Mouse (Mus musculus): ENCODE measurements around the gene Dvl1. TPM values are rescaled to one million over a fixed set of nuclear protein-coding genes. Genes with fewer than 3 reads are reported as not detected.

Gene Dvl1
- polyA plus RNA-seq, 1 experiment from 2014 or later = 11.0 TPM

DNA sequence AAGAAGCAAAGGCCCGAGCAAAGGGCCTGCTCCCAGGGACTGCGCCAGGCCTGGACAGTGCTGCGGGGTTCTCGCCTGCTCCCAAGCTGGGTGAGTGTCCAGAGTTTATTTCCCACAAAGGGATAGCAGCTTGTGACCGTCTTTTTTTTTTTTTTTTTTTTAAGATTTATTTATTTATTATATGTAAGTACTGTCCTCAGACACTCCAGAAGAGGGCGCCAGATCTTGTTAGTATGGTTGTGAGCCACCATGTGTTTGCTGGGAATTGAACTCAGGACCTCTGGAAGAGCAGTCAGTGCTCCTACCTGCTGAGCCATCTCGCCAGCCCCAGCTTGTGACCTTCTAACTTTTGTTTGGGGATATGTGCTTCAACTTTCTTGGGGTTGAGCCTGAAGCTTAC lies 26.2 kb upstream of the Dvl1 start:
- H3K27me3 ChIP-seq (replicated peaks; ENCODE audit: control insufficient read depth, insufficient read depth, low read length) = no peaks in the 10 kb centered on the region
- ATAC-seq (replicated peaks; ENCODE audit: low FRiP score) (no peak), DNase-seq (ENCODE audit: low spot score) (no peak)
- H3K9ac ChIP-seq (ENCODE audit: low read depth, low read length) = no peak overlapping the region
- H3K36me3 ChIP-seq (ENCODE audit: control insufficient read depth, insufficient read depth, low read length) = peaks cover 72% of the 10 kb centered on the region
- no peaks in the 10 kb centered on the region for H3K9me3 ChIP-seq (ENCODE audit: control insufficient read depth, low read length)
- H3K27ac ChIP-seq (ENCODE audit: low read depth, low read length) = no peak overlapping the region
- no peak overlapping the region for H3K4me3 ChIP-seq (ENCODE audit: low read depth, low read length)
- no peak overlapping the region for H3K4me2 ChIP-seq
- WGBS = 80% methylated on average over 7 of the region's 7 CpGs
- H3K4me1 ChIP-seq (replicated peaks; ENCODE audit: control insufficient read depth, insufficient read depth, low read length) = no peaks in the 10 kb centered on the region

DNA sequence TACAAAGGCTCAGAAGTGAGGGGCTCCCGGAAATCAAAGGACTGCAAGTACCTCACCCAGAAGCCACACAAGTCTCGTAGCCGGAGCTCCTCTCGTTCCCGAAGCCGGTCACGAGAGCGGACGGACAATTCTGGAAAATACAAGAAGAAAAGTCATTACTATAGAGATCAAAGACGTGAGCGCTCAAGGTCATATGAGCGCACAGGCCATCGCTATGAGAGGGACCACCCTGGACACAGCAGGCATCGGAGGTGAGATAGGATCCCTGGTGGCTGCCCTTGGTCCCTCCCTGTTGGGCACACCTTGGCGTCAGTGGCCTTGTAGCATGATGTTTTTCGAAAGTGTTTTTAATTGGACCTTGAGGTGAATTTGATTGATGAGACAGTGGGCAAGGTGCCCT lies 23.8 kb upstream of the Dvl1 start:
- 96% methylated on average over 16 of the region's 16 CpGs for WGBS
- H3K4me2 ChIP-seq = no peak overlapping the region
- no peak for ATAC-seq (replicated peaks; ENCODE audit: low FRiP score)

GRCm38 (mm10) chr4:155829866-155830265 lies 17.3 kb upstream of the Dvl1 start:
- ATAC-seq (replicated peaks; ENCODE audit: low FRiP score) = no peak
- 93% methylated on average over 4 of the region's 4 CpGs for WGBS
- DNase-seq (ENCODE audit: low spot score) = no peak
- Histone ChIP-seq H3K27ac (ENCODE audit: low read depth, low read length) (no peak overlapping the region), H3K4me2 (no peak overlapping the region), H3K9me3 (ENCODE audit: control insufficient read depth, low read length) (no peaks in the 10 kb centered on the region), H3K9ac (ENCODE audit: low read depth, low read length) (no peak overlapping the region), H3K27me3 (replicated peaks; ENCODE audit: control insufficient read depth, insufficient read depth, low read length) (no peaks in the 10 kb centered on the region), H3K4me3 (ENCODE audit: low read depth, low read length) (peak overlapping the region; percentile 0; the same call in 1 of the 2 replicates), H3K36me3 (ENCODE audit: control insufficient read depth, insufficient read depth, low read length) (peaks cover 19% of the 10 kb centered on the region; the same call in 1 of the 2 replicates), H3K4me1 (replicated peaks; ENCODE audit: control insufficient read depth, insufficient read depth, low read length) (peaks cover 20% of the 10 kb centered on the region)

More for the DNA sequence above, 23.8 kb upstream of the Dvl1 start:
- Histone ChIP-seq H3K4me1 (replicated peaks; ENCODE audit: control insufficient read depth, insufficient read depth, low read length) (no peaks in the 10 kb centered on the region), H3K4me3 (ENCODE audit: low read depth, low read length) (no peak overlapping the region), H3K9me3 (ENCODE audit: control insufficient read depth, low read length) (no peaks in the 10 kb centered on the region), H3K27me3 (replicated peaks; ENCODE audit: control insufficient read depth, insufficient read depth, low read length) (no peaks in the 10 kb centered on the region), H3K36me3 (ENCODE audit: control insufficient read depth, insufficient read depth, low read length) (peaks cover 59% of the 10 kb centered on the region), H3K9ac (ENCODE audit: low read depth, low read length) (no peak overlapping the region), H3K27ac (ENCODE audit: low read depth, low read length) (no peak overlapping the region)
- DNase-seq (ENCODE audit: low spot score) = no peak

GRCm38 (mm10) chr4:155830596-155830995 lies 16.6 kb upstream of the Dvl1 start:
- H3K4me1 ChIP-seq (replicated peaks; ENCODE audit: control insufficient read depth, insufficient read depth, low read length) = peaks cover 20% of the 10 kb centered on the region
- peak overlapping the region; percentile 97 for H3K4me2 ChIP-seq
- ATAC-seq (replicated peaks; ENCODE audit: low FRiP score) = no peak
- DNase-seq (ENCODE audit: low spot score) = no peak
- H3K27me3 ChIP-seq (replicated peaks; ENCODE audit: control insufficient read depth, insufficient read depth, low read length) = no peaks in the 10 kb centered on the region
- H3K9ac ChIP-seq (ENCODE audit: low read depth, low read length) = no peak overlapping the region
- H3K9me3 ChIP-seq (ENCODE audit: control insufficient read depth, low read length) = no peaks in the 10 kb centered on the region
- 50% methylated on average over 8 of the region's 8 CpGs for WGBS
- peak overlapping the region; percentile 93 for H3K4me3 ChIP-seq (ENCODE audit: low read depth, low read length)
- peaks cover 13% of the 10 kb centered on the region; the same call in 1 of the 2 replicates for H3K36me3 ChIP-seq (ENCODE audit: control insufficient read depth, insufficient read depth, low read length)
- no peak overlapping the region for H3K27ac ChIP-seq (ENCODE audit: low read depth, low read length)

- H3K9me3 ChIP-seq (ENCODE audit: control insufficient read depth, low read length) = no peaks in the 10 kb centered on the region
- ATAC-seq (replicated peaks; ENCODE audit: low FRiP score) (peak; percentile 95), DNase-seq (ENCODE audit: low spot score) (peak; percentile 96)
- H3K27ac ChIP-seq (ENCODE audit: low read depth, low read length) = peak within 1 kb of the TSS; percentile 85
- H3K36me3 ChIP-seq (ENCODE audit: control insufficient read depth, insufficient read depth, low read length) = peaks cover 13% of the 10 kb centered on the region; the same call in 1 of the 2 replicates
- peak within 1 kb of the TSS; percentile 90 for H3K9ac ChIP-seq (ENCODE audit: low read depth, low read length)
- peak within 1 kb of the TSS; percentile 97 for H3K4me2 ChIP-seq
- no peaks in the 10 kb centered on the region for H3K27me3 ChIP-seq (replicated peaks; ENCODE audit: control insufficient read depth, insufficient read depth, low read length)
- under 1% methylated on average over 49 of the region's 49 CpGs for WGBS
- peak within 1 kb of the TSS; percentile 93 for H3K4me3 ChIP-seq (ENCODE audit: low read depth, low read length)
- peaks cover 20% of the 10 kb centered on the region for H3K4me1 ChIP-seq (replicated peaks; ENCODE audit: control insufficient read depth, insufficient read depth, low read length)
Observed at GRCm38 (mm10) chr4:155831205-155831766, 15.9 kb upstream of the Dvl1 start, which contains the start of gene Aurkaip1. Gene Aurkaip1, plus strand, starts transcription at chr4:155831272.

- Histone ChIP-seq H3K4me2 (peak overlapping the region; percentile 97), H3K27me3 (replicated peaks; ENCODE audit: control insufficient read depth, insufficient read depth, low read length) (no peaks in the 10 kb centered on the region), H3K4me1 (replicated peaks; ENCODE audit: control insufficient read depth, insufficient read depth, low read length) (peaks cover 20% of the 10 kb centered on the region), H3K9me3 (ENCODE audit: control insufficient read depth, low read length) (no peaks in the 10 kb centered on the region), H3K27ac (ENCODE audit: low read depth, low read length) (peak overlapping the region; percentile 85), H3K9ac (ENCODE audit: low read depth, low read length) (peak overlapping the region; percentile 90), H3K36me3 (ENCODE audit: control insufficient read depth, insufficient read depth, low read length) (peaks cover 11% of the 10 kb centered on the region; the same call in 1 of the 2 replicates), H3K4me3 (ENCODE audit: low read depth, low read length) (peak overlapping the region; percentile 93)
- peak; percentile 7 for ATAC-seq (replicated peaks; ENCODE audit: low FRiP score)
- WGBS = under 1% methylated on average over 25 of the region's 25 CpGs
- DNase-seq (ENCODE audit: low spot score) = no peak
Observed at GRCm38 (mm10) chr4:155831831-155832230, 15.4 kb upstream of the Dvl1 start.

GRCm38 (mm10) chr4:155832321-155832720 lies 14.9 kb upstream of the Dvl1 start:
- no peak for DNase-seq (ENCODE audit: low spot score)
- H3K27me3 ChIP-seq (replicated peaks; ENCODE audit: control insufficient read depth, insufficient read depth, low read length) = no peaks in the 10 kb centered on the region
- no peaks in the 10 kb centered on the region for H3K9me3 ChIP-seq (ENCODE audit: control insufficient read depth, low read length)
- H3K27ac ChIP-seq (ENCODE audit: low read depth, low read length) = peak overlapping the region; percentile 85
- WGBS = 50% methylated on average over 10 of the region's 10 CpGs
- peak overlapping the region; percentile 93 for H3K4me3 ChIP-seq (ENCODE audit: low read depth, low read length)
- H3K9ac ChIP-seq (ENCODE audit: low read depth, low read length) = peak overlapping the region; percentile 90
- ATAC-seq (replicated peaks; ENCODE audit: low FRiP score) = no peak
- H3K4me1 ChIP-seq (replicated peaks; ENCODE audit: control insufficient read depth, insufficient read depth, low read length) = peaks cover 20% of the 10 kb centered on the region
- H3K36me3 ChIP-seq (ENCODE audit: control insufficient read depth, insufficient read depth, low read length) = peaks cover 7% of the 10 kb centered on the region; the same call in 1 of the 2 replicates
- peak overlapping the region; percentile 97 for H3K4me2 ChIP-seq

DNA sequence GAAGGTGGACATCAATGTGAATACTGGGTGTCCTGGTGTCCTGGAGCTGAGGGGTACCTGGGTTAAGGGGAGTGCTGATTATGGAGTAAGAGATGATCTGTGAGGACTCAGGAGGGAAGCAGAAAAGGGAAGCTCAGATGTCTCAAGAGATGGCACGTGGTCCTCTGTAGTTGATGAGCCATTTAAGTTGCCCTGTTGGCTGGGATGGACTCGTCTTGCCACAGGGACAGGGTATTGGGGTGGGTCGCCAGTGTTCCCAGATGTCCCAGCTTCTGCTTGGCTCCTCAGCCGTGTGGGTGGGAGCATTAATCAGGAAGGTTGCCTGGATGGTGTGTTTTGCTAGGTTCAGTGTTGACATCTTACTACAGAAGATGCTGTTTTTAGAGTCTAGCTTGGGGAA lies 14.0 kb upstream of the Dvl1 start:
- ATAC-seq (replicated peaks; ENCODE audit: low FRiP score) (no peak), DNase-seq (ENCODE audit: low spot score) (no peak)
- WGBS = 80% methylated on average over 4 of the region's 4 CpGs
- Histone ChIP-seq H3K9me3 (ENCODE audit: control insufficient read depth, low read length) (no peaks in the 10 kb centered on the region), H3K36me3 (ENCODE audit: control insufficient read depth, insufficient read depth, low read length) (0 out of 2 replicates have a peak, but pooled peaks cover 5% of the 10 kb centered on the region), H3K27ac (ENCODE audit: low read depth, low read length) (no peak overlapping the region), H3K9ac (ENCODE audit: low read depth, low read length) (no peak overlapping the region), H3K4me1 (replicated peaks; ENCODE audit: control insufficient read depth, insufficient read depth, low read length) (peaks cover 20% of the 10 kb centered on the region), H3K27me3 (replicated peaks; ENCODE audit: control insufficient read depth, insufficient read depth, low read length) (no peaks in the 10 kb centered on the region), H3K4me3 (ENCODE audit: low read depth, low read length) (no peak overlapping the region), H3K4me2 (peak overlapping the region; percentile 97)

GRCm38 (mm10) chr4:155833836-155834235 lies 13.4 kb upstream of the Dvl1 start:
- H3K27me3 ChIP-seq (replicated peaks; ENCODE audit: control insufficient read depth, insufficient read depth, low read length) = no peaks in the 10 kb centered on the region
- H3K36me3 ChIP-seq (ENCODE audit: control insufficient read depth, insufficient read depth, low read length) = 0 out of 2 replicates have a peak, but pooled peaks cover 5% of the 10 kb centered on the region
- no peak overlapping the region for H3K9ac ChIP-seq (ENCODE audit: low read depth, low read length)
- WGBS = 41% methylated on average over 2 of the region's 2 CpGs
- no peak overlapping the region for H3K27ac ChIP-seq (ENCODE audit: low read depth, low read length)
- H3K4me1 ChIP-seq (replicated peaks; ENCODE audit: control insufficient read depth, insufficient read depth, low read length) = peaks cover 22% of the 10 kb centered on the region
- no peak overlapping the region; the same call in 1 of the 2 replicates for H3K4me3 ChIP-seq (ENCODE audit: low read depth, low read length)
- DNase-seq (ENCODE audit: low spot score) (no peak), ATAC-seq (replicated peaks; ENCODE audit: low FRiP score) (peak; percentile 11)
- H3K4me2 ChIP-seq = no peak overlapping the region
- no peaks in the 10 kb centered on the region for H3K9me3 ChIP-seq (ENCODE audit: control insufficient read depth, low read length)

All from liver, embryonic 11.5 days (tissue).